Mouse (Mus musculus) olfactory bulb, adult 2 months (tissue): ENCODE measurements around the gene Snx1. TPM values are rescaled to one million over a fixed set of nuclear protein-coding genes. Genes with fewer than 3 reads are reported as not detected.

ENCODE experiments used
- H3K27ac ChIP-seq: fragments of 200-500 bp; 2 replicates; pipeline ENCODE4 v1.5.1; 2012; ENCODE audit warnings: low read depth, low read length; ENCODE audit not compliant: insufficient read depth
- H3K4me1 ChIP-seq: fragments of 200-500 bp; 2 replicates; pipeline ENCODE4 v1.6.1; 2012; ENCODE audit warnings: low read length; ENCODE audit not compliant: control insufficient read depth, insufficient read depth
- H3K4me3 ChIP-seq: fragments of 200-500 bp; 2 replicates; pipeline ENCODE4 v1.5.1; 2012; ENCODE audit warnings: mild to moderate bottlenecking, low read depth, low read length, moderate library complexity; ENCODE audit not compliant: insufficient read depth
- CTCF ChIP-seq: fragments of 200-500 bp; IDR thresholded peaks from 2 replicates; pipeline ENCODE4 v1.5.1; 2012; ENCODE audit warnings: low read depth, mild to moderate bottlenecking, low read length, moderate library complexity; ENCODE audit not compliant: insufficient read depth
- POLR2A ChIP-seq: fragments of 200-500 bp; IDR thresholded peaks from 2 replicates; pipeline ENCODE4 v1.6.1; 2012; ENCODE audit warnings: mild to moderate bottlenecking, low read depth, low read length, moderate library complexity; ENCODE audit not compliant: insufficient read depth
- WGBS: fragments of 180-500 bp; shearing (Covaris S2); methylation state at CpG from one replicate; pipeline ENCODE4 v1.1.7; 2018; 5-methylcytosine and 5-hydroxymethylcytosine counted together
- polyA plus RNA-seq: library from polyadenylated mRNA; stranded (reverse); fragments of >200 nt; gene quantifications from 2 replicates; pipeline ENCODE4 v1.2.4, GENCODE M21; 2012; ENCODE audit warnings: low replicate concordance; ENCODE audit not compliant: missing spikeins, insufficient read depth, insufficient read length

Snx1 gene
- polyA plus RNA-seq, 1 experiment, result not detected

GRCm38 (mm10) chr9:66051493-66051892, 74.9 kb downstream of the Snx1 start:
- Histone ChIP-seq H3K4me1 (no peaks in the 10 kb centered on the region), H3K27ac (no peak overlapping the region), H3K4me3 (no peak overlapping the region)
- no peak for TF ChIP-seq POLR2A
- no peak for TF ChIP-seq CTCF
- 73% methylated on average over 4 of the region's 4 CpGs for WGBS

- H3K27ac ChIP-seq, result no peak overlapping the region
- 66% methylated on average over 6 of the region's 6 CpGs for WGBS
Observed at GRCm38 (mm10) chr9:66049931-66050601, 76.3 kb downstream of the Snx1 start.

GRCm38 (mm10) chr9:66043241-66043640, 83.1 kb downstream of the Snx1 start:
- TF ChIP-seq POLR2A (no peak), CTCF (no peak)
- H3K27ac ChIP-seq, result no peak overlapping the region
- over 99% methylated on average over 3 of the region's 3 CpGs for WGBS
- no peak overlapping the region for H3K4me3 ChIP-seq
- 0 out of 2 replicates have a peak, but pooled peaks cover 2% of the 10 kb centered on the region for H3K4me1 ChIP-seq

More at GRCm38 (mm10) chr9:66049931-66050601, 76.3 kb downstream of the Snx1 start:
- H3K4me1 ChIP-seq, result no peaks in the 10 kb centered on the region
- H3K4me3 ChIP-seq, result no peak overlapping the region
- TF ChIP-seq CTCF (no peak), POLR2A (no peak)

- WGBS, result 89% methylated on average over 4 of the region's 4 CpGs
- no peak overlapping the region for H3K4me3 ChIP-seq
- H3K4me1 ChIP-seq, result 0 out of 2 replicates have a peak, but pooled peaks cover 2% of the 10 kb centered on the region
- no peak for TF ChIP-seq POLR2A
- no peak for TF ChIP-seq CTCF
- no peak overlapping the region for H3K27ac ChIP-seq
Observed at GRCm38 (mm10) chr9:66042331-66042730, 84.1 kb downstream of the Snx1 start.

- TF ChIP-seq POLR2A (no peak), CTCF (no peak)
- no peak overlapping the region for H3K4me3 ChIP-seq
- 49% methylated on average over 3 of the region's 3 CpGs for WGBS
- H3K27ac ChIP-seq, result no peak overlapping the region
- 0 out of 2 replicates have a peak, but pooled peaks cover 2% of the 10 kb centered on the region for H3K4me1 ChIP-seq
Observed at GRCm38 (mm10) chr9:66040801-66041200, 85.6 kb downstream of the Snx1 start.

- no peak overlapping the region for H3K27ac ChIP-seq
Observed at GRCm38 (mm10) chr9:66039290-66039689, 87.1 kb downstream of the Snx1 start.

GRCm38 (mm10) chr9:66038581-66038980, 87.8 kb downstream of the Snx1 start:
- Histone ChIP-seq H3K27ac (no peak overlapping the region), H3K4me1 (0 out of 2 replicates have a peak, but pooled peaks cover 2% of the 10 kb centered on the region), H3K4me3 (no peak overlapping the region)
- WGBS, result 93% methylated on average over 4 of the region's 4 CpGs
- no peak for TF ChIP-seq CTCF
- TF ChIP-seq POLR2A, result no peak

More at GRCm38 (mm10) chr9:66039290-66039689, 87.1 kb downstream of the Snx1 start:
- WGBS, result 87% methylated on average over 4 of the region's 4 CpGs
- TF ChIP-seq POLR2A (no peak), CTCF (no peak)
- Histone ChIP-seq H3K4me1 (0 out of 2 replicates have a peak, but pooled peaks cover 2% of the 10 kb centered on the region), H3K4me3 (no peak overlapping the region)

Other genes starting within 250 kb of the Snx1 start
- gene Pclaf, start 236.3 kb downstream of the Snx1 start, polyA plus RNA-seq, result not detected in 2 replicates
- 109 TPM in 1 of 2 replicates, not detected in the other for gene Trip4, start 217.8 kb downstream of the Snx1 start, polyA plus RNA-seq
- gene Csnk1g1, start 217.7 kb downstream of the Snx1 start, polyA plus RNA-seq, result 103 TPM in 1 of 2 replicates, not detected in the other
- gene Ppib, start 66.4 kb downstream of the Snx1 start, polyA plus RNA-seq, result not detected in 2 replicates
- gene Snx22, start 56.9 kb downstream of the Snx1 start, polyA plus RNA-seq, result not detected in 2 replicates
- gene Ciao2a, start within 50 bp of the Snx1 start, polyA plus RNA-seq, result not detected in 2 replicates
- not detected in 2 replicates for gene Dapk2, start 31.6 kb upstream of the Snx1 start, polyA plus RNA-seq
- gene Herc1, start 223.9 kb upstream of the Snx1 start, polyA plus RNA-seq, result 148 and 162 TPM in 2 replicates